Mouse (Mus musculus) layer of hippocampus, adult 11-12 months (tissue): ENCODE results near the gene Kank2.

Source experiments
- DNase-seq: peaks from one replicate; pipeline ENCODE4 v3.0.0; 2022; ENCODE audit warnings: low spot score

Gene Kank2

GRCm38 (mm10) chr9:21717015-21717414, 81.5 kb downstream of the Kank2 start:
- no peak for DNase-seq
